Mouse (Mus musculus) embryonic facial prominence, embryonic 14.5 days (tissue): ENCODE results near the gene Alg3. TPM values are rescaled to one million over a fixed set of nuclear protein-coding genes. Genes with fewer than 3 reads are reported as not detected.

Source experiments
- ATAC-seq: fragments of 200-750 bp; cut with Nextera tagmentation; 2 replicates; pipeline ENCODE4 v1.8.0; 2017; ENCODE audit warnings: low read depth, moderate number of reproducible peaks, moderate TSS enrichment
- DNase-seq: peaks from one replicate; pipeline ENCODE4 v3.0.0-alpha.2; 2015; ENCODE audit warnings: low spot score
- H3K27ac ChIP-seq: fragments of 300-500 bp; sonication (generic); replicated peaks from 2 replicates; pipeline ENCODE4 v1.5.1; 2014; ENCODE audit warnings: low read depth, mild to moderate bottlenecking, low read length, moderate library complexity
- H3K27me3 ChIP-seq: fragments of 300-500 bp; sonication (generic); replicated peaks from 2 replicates; pipeline ENCODE4 v1.6.1; 2014; ENCODE audit warnings: low read length; ENCODE audit not compliant: control insufficient read depth, insufficient read depth
- H3K36me3 ChIP-seq: fragments of 300-500 bp; sonication (generic); 2 replicates; pipeline ENCODE4 v1.6.1; 2014; ENCODE audit warnings: low read length, mixed read lengths; ENCODE audit not compliant: control insufficient read depth, insufficient read depth
- H3K4me1 ChIP-seq: fragments of 300-500 bp; sonication (generic); 2 replicates; pipeline ENCODE4 v1.6.1; 2014; ENCODE audit warnings: antibody characterized with exemption, low read length; ENCODE audit not compliant: control insufficient read depth, insufficient read depth
- H3K4me2 ChIP-seq: fragments of 300-500 bp; sonication (generic); 2 replicates; pipeline ENCODE4 v1.6.1; 2014; ENCODE audit warnings: low read depth, mild to moderate bottlenecking, low read length, moderate library complexity, mixed read lengths
- H3K4me3 ChIP-seq: fragments of 300-500 bp; sonication (generic); 2 replicates; pipeline ENCODE4 v1.5.1; 2014; ENCODE audit warnings: low read depth, mild to moderate bottlenecking, low read length
- H3K9ac ChIP-seq: fragments of 300-500 bp; sonication (generic); 2 replicates; pipeline ENCODE4 v1.6.1; 2014; ENCODE audit warnings: low read depth, mild to moderate bottlenecking, low read length, moderate library complexity, mixed read lengths
- H3K9me3 ChIP-seq: fragments of 300-500 bp; sonication (generic); 2 replicates; pipeline ENCODE4 v1.6.1; 2016; ENCODE audit warnings: low read length; ENCODE audit not compliant: control insufficient read depth
- WGBS: fragments of 180-500 bp; shearing (Covaris S2); extraction: QIAGEN DNeasy Blood & Tissue Kit; methylation state at CpG from one replicate; pipeline ENCODE4 v1.1.7; 2014; 5-methylcytosine and 5-hydroxymethylcytosine counted together
- microRNA counts: library from miRNA; unstranded; fragments of <30 nt; microRNA quantifications from one replicate; lab custom pipeline; 2017
- microRNA-seq: library from miRNA; unstranded; fragments of <30 nt; microRNA quantifications from one replicate; pipeline ENCODE4, GENCODE M21; 2016; ENCODE audit warnings: borderline number of aligned reads
- polyA plus RNA-seq: library from polyadenylated mRNA; unstranded; fragments of >200 nt; fragmentation: Nextera tagmentation; extraction: Ambion mirVana; gene quantifications from 2 replicates; pipeline ENCODE4 v1.2.1, GENCODE M21; 2014

The Alg3 gene
- polyA plus RNA-seq, 1 experiment from 2014 or later: 40.2 TPM

GRCm38 (mm10) chr16:20591076-20591705 lies 20.3 kb downstream of the Alg3 start:
- Histone ChIP-seq H3K27ac (no peak overlapping the region), H3K9me3 (no peaks in the 10 kb centered on the region), H3K4me3 (peak overlapping the region; percentile 54), H3K4me2 (peak overlapping the region; percentile 79), H3K36me3 (no peaks in the 10 kb centered on the region), H3K4me1 (no peaks in the 10 kb centered on the region), H3K27me3 (peaks cover 63% of the 10 kb centered on the region), H3K9ac (no peak overlapping the region)
- WGBS: 5% methylated on average over 27 of the region's 48 CpGs
- DNase-seq: no peak
- no peak; the same call in 1 of the 2 replicates for ATAC-seq

GRCm38 (mm10) chr16:20590680-20591038 lies 20.9 kb downstream of the Alg3 start:
- H3K27me3 ChIP-seq: peaks cover 63% of the 10 kb centered on the region
- H3K27ac ChIP-seq: no peak overlapping the region
- H3K4me1 ChIP-seq: no peaks in the 10 kb centered on the region
- ATAC-seq (peak; percentile 16; the same call in 1 of the 2 replicates), DNase-seq (no peak)
- H3K9ac ChIP-seq: no peak overlapping the region
- H3K4me3 ChIP-seq: peak overlapping the region; percentile 54
- peak overlapping the region; percentile 79 for H3K4me2 ChIP-seq
- H3K36me3 ChIP-seq: no peaks in the 10 kb centered on the region
- WGBS: 2% methylated on average over 16 of the region's 17 CpGs
- no peaks in the 10 kb centered on the region for H3K9me3 ChIP-seq

- Histone ChIP-seq H3K27ac (no peak overlapping the region), H3K9me3 (no peaks in the 10 kb centered on the region), H3K4me3 (peak overlapping the region; percentile 54)
Observed at GRCm38 (mm10) chr16:20589939-20590679, 21.4 kb downstream of the Alg3 start.

GRCm38 (mm10) chr16:20589366-20589938 lies 22.1 kb downstream of the Alg3 start, which contains the start of gene Vwa5b2:
Gene Vwa5b2, plus strand, starts transcription at chr16:20589471.
- peak within 1 kb of the TSS; percentile 56 for H3K9ac ChIP-seq
- no peaks in the 10 kb centered on the region for H3K36me3 ChIP-seq
- peak within 1 kb of the TSS; percentile 79 for H3K4me2 ChIP-seq
- H3K27ac ChIP-seq: no peak within 1 kb of the TSS
- peak within 1 kb of the TSS; percentile 54 for H3K4me3 ChIP-seq
- ATAC-seq (peak; percentile 63), DNase-seq (peak; percentile 25)
- H3K9me3 ChIP-seq: no peaks in the 10 kb centered on the region
- peaks cover 62% of the 10 kb centered on the region for H3K27me3 ChIP-seq
- under 1% methylated on average over 22 of the region's 24 CpGs for WGBS
- H3K4me1 ChIP-seq: no peaks in the 10 kb centered on the region

More at GRCm38 (mm10) chr16:20589939-20590679, 21.4 kb downstream of the Alg3 start:
- no peaks in the 10 kb centered on the region for H3K4me1 ChIP-seq
- H3K9ac ChIP-seq: peak overlapping the region; percentile 56
- H3K36me3 ChIP-seq: no peaks in the 10 kb centered on the region
- DNase-seq (peak; percentile 62), ATAC-seq (peak; percentile 87)
- peaks cover 63% of the 10 kb centered on the region for H3K27me3 ChIP-seq
- H3K4me2 ChIP-seq: peak overlapping the region; percentile 79
- WGBS: under 1% methylated on average over 20 of the region's 39 CpGs

- 72% methylated on average over 1 of the region's 1 CpGs for WGBS
- Histone ChIP-seq H3K9me3 (no peaks in the 10 kb centered on the region), H3K4me1 (no peaks in the 10 kb centered on the region), H3K4me2 (no peak overlapping the region), H3K4me3 (no peak overlapping the region), H3K36me3 (peaks cover 27% of the 10 kb centered on the region), H3K9ac (no peak overlapping the region), H3K27me3 (no peaks in the 10 kb centered on the region), H3K27ac (no peak overlapping the region)
- DNase-seq: no peak
- ATAC-seq: no peak
Observed at GRCm38 (mm10) chr16:20565075-20565474, 46.5 kb downstream of the Alg3 start.

GRCm38 (mm10) chr16:20557381-20557780 lies 54.2 kb downstream of the Alg3 start:
- no peaks in the 10 kb centered on the region for H3K4me1 ChIP-seq
- DNase-seq: no peak
- WGBS: 79% methylated on average over 7 of the region's 7 CpGs
- H3K4me3 ChIP-seq: no peak overlapping the region
- peaks cover 97% of the 10 kb centered on the region for H3K36me3 ChIP-seq
- no peak for ATAC-seq
- no peak overlapping the region for H3K4me2 ChIP-seq
- H3K27ac ChIP-seq: no peak overlapping the region
- no peaks in the 10 kb centered on the region for H3K27me3 ChIP-seq
- H3K9ac ChIP-seq: no peak overlapping the region
- no peaks in the 10 kb centered on the region for H3K9me3 ChIP-seq

MicroRNAs within 50 kb of the gene (microRNA counts, 519-probe panel; counts per million panel counts)
- 2,620 counts per million, percentile 55 among the panel's probes with 10 or more counts for microRNA mmu-miR-1224 (lab: Ali Mortazavi, UCI)

Small RNA genes lying within 50 kb of the gene (microRNA-seq; reads per million reads assigned to microRNA genes)
- 7.0 reads per million, percentile 25 among the genes with 10 or more reads in this experiment for gene Mir1224

Other genes starting within 250 kb of the Alg3 start
- gene Abcc5, start 185.3 kb downstream of the Alg3 start, polyA plus RNA-seq: 63.5 and 63.8 TPM in 2 replicates
- gene Eif2b5, start 112.9 kb downstream of the Alg3 start, polyA plus RNA-seq: 82.4 and 88.0 TPM in 2 replicates
- gene Dvl3, start 94.8 kb downstream of the Alg3 start, polyA plus RNA-seq: 26.5 and 30.8 TPM in 2 replicates
- gene Ap2m1, start 76.3 kb downstream of the Alg3 start, polyA plus RNA-seq: 573 and 628 TPM in 2 replicates
- 54.2 and 61.5 TPM in 2 replicates for gene Abcf3, start 63.2 kb downstream of the Alg3 start, polyA plus RNA-seq
- gene Vwa5b2, start 22.3 kb downstream of the Alg3 start, polyA plus RNA-seq: 2.2 and 3.1 TPM in 2 replicates
- 33.1 and 36.3 TPM in 2 replicates for gene Eef1akmt4, start 142 bp downstream of the Alg3 start, polyA plus RNA-seq
- 0.70 TPM in 1 of 2 replicates, not detected in the other for gene Gm49333, start 125 bp downstream of the Alg3 start, polyA plus RNA-seq
- 2.1 and 3.0 TPM in 2 replicates for gene Camk2n2, start 9.6 kb upstream of the Alg3 start, polyA plus RNA-seq
- gene Ece2, start 18.1 kb upstream of the Alg3 start, polyA plus RNA-seq: 3.3 and 5.0 TPM in 2 replicates
- 278 and 312 TPM in 2 replicates for gene Psmd2, start 39.9 kb upstream of the Alg3 start, polyA plus RNA-seq
- 153 and 157 TPM in 2 replicates for gene Eif4g1, start 56.6 kb upstream of the Alg3 start, polyA plus RNA-seq
- gene Fam131a, start 81.5 kb upstream of the Alg3 start, polyA plus RNA-seq: 10.9 and 11.2 TPM in 2 replicates
- gene Polr2h, start 105.9 kb upstream of the Alg3 start, polyA plus RNA-seq: 107 and 115 TPM in 2 replicates
- 11.9 and 13.3 TPM in 2 replicates for gene Clcn2, start 106.0 kb upstream of the Alg3 start, polyA plus RNA-seq
- gene Chrd, start 121.4 kb upstream of the Alg3 start, polyA plus RNA-seq: 9.1 and 11.7 TPM in 2 replicates
- gene Thpo, start 122.8 kb upstream of the Alg3 start, polyA plus RNA-seq: 0.54 and 0.89 TPM in 2 replicates